Mouse (Mus musculus) ovary, postnatal 36 days (tissue): ENCODE results near the gene Sowaha.

ENCODE experiments used
- DNase-seq: peaks from one replicate; pipeline ENCODE4 v3.0.0; 2022; ENCODE audit warnings: low spot score, mixed read lengths

Gene Sowaha

DNA sequence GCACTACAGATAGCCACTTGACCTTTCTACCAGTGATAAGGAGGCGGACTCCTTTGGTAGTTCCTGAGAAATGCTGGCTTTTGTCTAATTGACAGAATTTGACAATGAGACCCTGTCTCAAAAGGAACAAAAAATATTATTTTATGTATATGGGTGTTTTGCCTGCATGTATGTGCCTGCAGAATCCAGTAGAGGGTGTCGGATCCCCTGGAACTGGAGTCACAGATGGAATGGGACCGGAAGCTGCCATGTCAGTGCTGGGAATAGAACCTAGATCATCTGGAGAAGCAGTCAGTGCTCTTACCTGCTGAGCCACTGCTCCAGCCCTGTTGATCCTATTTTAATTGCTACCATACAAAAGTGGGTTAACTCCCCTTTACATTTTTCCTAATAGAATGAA lies 7.4 kb downstream of the Sowaha start:
- no peak for DNase-seq

DNA sequence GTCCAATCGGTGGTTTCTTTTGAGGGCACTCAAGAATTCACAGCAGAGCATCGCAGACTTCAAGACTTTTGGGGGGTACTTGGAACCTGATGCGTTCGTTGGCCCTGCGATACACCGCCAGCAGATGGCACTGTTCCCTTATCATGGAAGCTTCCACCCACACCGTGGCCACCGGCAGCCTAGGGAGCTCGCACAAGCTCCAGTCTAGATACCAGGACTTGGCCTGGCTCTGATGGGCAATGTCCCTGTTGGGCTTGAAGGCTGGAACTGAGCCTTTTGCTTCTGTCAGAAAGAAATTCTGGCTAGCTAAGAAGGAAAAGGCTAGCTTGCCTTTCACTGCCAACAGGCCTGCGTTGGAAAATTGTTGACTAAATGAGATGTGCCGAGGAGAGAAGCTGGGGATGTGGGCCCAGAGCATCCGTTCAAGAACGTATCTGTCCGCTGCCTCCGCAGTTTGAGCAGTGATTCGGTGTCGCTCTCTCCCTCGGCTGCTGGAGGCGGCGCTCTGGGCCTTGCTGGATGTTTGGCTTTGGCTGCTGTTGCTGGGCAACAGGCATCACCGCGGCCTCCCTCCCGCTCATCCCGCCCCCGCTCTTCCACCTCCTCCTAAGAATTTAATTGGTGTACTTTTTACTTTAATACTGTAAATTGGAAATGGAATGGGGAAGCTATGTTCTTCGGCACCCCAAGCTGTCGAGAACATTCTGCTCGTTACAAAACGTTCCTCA lies 9.9 kb downstream of the Sowaha start, which contains the start of gene Gm9837:
Gene Gm9837 (minus strand): TSS at position 512 of the 728 bp plus-strand sequence.
- DNase-seq = peak; percentile 85

DNA sequence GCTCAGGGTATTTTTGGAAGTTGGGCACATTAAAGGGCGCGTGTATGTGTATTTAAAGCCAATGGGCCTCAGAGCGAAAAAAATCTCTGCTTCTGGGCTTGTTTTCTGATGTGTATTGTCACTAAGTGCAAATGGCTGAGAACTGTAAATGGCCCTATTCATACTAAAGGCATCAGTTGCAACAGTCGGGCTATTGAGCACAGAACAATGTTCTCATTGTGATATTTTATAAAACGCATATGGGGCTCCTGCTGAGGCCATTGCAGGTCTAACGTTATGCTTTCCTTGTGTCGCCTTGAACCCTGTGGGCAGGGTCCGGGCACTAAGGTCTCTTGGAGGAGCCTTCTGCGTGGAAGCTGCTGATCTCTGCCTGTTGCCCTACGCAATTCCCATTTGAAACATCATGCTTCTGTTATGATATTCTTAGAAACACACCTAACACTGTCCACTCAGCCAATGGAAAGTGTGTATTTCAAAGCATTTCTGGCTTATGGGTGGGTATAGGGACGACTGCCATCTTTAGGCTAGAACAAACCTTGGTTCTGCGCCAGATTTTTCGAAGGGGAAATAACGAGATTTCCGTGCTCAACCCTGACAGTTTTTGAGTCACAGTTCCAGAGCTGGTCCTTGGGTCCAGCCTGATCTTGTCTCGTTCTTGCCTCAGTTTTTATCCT lies 10.6 kb downstream of the Sowaha start:
- no peak for DNase-seq

DNA sequence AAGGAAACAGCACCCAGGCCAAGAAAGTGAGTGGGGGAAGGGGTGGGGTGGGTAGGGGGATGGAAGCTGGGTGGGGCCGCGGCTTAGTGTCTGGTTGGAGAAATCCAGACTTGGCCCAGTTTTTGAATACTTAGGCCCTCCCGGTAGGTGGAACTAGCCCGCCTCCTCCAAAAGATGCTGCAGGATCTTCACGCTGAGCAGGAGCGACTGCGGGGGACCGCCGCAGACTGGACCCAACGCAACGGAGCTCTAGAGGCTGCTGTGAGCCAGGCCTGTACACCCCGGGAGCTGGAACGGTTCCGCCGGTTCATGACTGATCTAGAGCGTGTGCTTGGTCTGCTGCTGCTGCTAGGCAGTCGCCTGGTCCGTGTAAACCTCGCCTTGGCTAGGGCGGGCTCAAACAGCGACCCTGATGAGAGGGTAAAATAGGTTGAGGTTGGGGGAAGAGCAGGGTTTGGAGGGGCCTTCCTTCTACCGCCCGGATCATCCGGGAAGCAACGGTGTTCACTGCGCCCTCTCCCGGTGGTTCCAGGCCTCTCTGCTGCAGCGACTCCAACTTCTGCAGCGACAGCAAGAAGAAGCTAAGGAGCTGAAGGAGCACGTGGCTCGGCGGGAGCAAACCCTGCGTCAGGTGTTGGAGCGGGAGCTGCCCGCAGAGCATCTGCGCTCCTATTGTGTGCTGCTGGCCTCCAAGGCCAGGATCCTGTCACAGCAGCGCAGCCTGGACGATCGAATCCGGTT lies 13.7 kb downstream of the Sowaha start:
- peak; percentile 74 for DNase-seq

DNA sequence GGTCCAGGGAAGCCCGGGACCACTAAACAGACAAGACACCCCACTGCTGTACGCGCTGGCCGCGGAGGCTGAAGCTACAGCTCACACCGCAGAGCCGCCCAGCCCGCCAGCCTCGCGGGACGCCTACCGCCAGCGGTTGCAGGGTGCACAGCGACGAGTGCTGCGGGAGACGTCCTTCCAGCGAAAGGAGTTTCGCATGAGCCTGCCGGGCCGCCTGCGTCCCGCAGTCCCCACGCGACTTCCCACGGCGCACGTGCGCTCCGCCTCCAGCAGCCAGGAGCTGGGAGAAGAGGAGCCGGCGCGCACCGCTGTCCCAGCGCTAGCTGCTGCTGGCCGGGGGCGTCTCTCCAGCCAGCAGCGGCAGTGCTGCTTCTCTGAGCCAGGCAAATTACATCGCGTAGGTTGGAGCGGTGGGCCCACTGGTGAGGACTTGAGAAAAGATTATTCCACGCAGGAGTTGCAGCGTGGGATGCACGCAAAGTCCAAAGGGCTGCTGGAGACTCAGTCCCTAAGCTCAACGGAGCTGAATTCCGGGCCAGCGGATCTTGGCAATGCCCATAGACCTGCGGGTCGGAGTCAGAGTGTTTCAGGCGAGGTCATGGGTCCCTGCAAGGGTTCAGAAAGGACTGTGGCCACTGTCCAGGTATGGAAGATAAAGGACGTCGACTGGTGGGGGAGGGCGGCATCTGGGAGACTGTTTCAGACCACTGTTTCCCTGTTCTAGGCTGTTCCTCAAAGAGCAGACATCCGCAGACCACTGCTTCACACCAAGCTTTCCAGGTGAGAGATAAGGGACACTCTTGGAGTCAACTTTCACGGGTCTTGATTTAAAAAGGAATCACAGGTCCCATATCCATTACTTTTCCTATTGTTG lies 16.3 kb downstream of the Sowaha start:
- no peak for DNase-seq

DNA sequence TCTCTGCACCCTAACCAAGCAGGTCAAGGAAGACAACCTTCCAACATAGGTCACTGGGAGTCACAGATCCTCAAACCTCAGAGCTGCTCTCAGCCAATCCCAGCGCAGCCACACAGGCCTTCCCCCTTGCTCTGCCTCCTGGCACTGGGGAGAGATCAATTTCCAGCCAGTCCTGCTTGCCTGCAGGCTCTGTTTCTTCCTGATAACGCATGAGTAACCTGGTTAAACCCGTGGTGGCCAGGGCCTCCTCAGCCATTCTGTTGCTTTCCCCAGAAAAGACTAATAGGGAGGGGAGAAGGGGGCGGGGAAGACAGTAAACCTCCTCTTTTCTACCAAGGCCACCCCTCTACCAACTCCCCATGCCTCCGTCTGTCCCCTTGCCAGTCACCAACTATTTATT lies 18.3 kb downstream of the Sowaha start:
- DNase-seq = no peak

DNA sequence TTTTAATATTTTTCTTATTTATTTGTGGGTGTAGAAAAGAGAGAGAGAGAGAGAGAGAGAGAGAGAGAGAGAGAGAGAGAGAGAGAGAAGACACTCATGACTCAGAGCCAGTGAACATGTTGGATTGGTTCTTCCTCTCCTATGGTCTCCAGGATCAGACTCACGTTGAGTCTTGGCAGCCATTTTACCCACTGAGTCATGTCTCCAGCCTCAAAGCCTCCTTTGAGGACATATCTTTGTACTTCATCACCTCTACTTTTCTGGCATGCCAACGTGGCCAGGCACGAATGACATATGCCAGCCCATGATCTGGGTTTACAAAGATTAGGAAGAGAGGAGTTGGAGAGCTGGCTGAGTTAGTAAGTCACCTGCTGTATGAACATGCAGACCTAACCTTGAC lies 19.9 kb downstream of the Sowaha start:
- no peak for DNase-seq

DNA sequence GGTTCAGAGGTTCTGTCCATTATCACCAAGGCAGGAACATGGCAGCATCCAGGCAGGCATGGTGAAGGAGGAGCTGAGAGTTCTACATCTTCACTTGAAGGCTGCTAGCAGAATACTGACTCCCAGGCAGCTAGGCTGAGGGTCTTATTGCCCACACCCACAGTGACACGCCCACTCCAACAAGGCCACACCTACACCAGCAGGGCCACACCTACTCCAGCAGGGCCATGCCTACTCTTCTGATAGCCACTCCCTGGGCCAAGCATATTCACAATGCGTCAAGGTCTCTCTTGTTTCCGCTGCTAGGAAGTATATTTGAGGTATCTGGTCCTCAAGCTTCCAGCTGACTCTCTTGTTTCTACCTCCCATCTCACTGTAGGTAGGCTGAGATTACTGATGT lies 21.1 kb downstream of the Sowaha start:
- DNase-seq = no peak

DNA sequence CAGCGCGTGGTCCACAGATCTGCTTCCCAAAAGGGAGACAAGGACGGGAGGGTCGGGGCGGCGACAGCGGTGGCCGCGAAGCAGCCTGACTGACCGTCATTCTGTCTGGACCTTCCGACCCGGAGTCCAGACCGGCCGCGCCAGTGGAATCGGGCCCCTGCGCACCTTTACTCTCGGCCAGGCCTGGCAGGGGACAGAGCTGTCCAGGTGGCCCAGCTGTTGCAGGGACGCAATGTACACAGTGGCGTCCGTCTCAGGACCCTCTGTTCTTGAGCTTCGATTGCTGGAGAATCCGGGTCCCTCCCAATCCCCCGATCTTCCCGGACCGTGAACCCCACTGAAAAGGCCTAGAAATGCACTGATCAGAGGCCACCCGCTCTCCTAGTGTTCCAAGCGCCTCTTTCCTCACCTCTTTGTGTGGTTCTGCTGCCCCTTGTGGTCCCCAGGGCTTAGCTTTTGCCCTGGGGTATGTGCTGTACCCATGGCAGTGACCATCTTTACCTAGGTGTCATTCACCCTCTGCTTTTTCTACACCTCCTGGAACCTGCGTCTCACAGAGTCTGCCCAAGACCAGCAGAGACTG lies 22.6 kb downstream of the Sowaha start:
- DNase-seq = peak; percentile 31

DNA sequence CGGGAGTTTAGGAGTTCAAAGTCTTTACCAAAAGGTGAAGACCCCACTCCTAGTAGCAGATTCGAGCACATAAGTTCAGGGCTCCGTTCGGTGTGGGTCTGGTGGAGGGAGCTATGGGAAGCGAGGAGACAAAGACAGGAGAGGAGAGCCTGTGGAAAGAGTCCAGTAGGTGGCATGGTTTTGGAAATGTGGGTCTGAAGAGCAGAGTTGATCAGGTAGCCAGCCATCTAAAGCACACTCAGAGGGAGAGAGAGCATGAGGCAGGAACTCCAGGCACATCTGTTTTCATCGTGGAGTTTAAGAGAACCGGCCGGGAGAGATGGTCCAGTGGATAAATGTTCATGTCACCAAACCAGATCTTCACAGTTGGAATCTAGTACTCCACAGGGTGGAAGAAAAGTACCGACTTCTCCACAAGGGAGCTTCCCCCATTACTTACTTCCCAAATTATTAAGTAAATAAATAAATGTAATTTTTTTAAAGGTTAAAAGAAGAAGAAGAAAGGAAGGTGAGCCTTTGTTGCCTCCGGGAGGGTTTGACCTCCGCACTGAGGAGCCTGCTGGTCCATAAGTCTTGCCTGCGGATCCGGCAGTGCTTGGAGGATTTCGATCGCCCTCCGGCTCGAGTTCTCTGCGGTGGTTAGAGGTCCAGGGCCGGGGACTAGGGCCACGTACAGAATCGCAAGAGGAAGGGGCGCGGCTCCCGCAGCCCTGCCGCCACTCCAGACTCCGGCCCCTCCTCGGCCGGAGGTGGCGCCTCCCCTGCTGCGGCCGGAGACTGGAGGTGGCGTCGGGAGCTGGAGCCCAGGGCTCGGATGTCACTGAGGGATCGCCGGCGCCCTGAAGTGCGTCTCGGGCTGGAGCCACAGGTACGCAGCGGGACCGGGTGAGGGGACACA lies 23.4 kb downstream of the Sowaha start, which contains the start of the genes Gm10447 and Shroom1:
Gene Gm10447 (minus strand): TSS at position 637 of the 898 bp plus-strand sequence.
Gene Shroom1 (plus strand): TSS at position 732 of the 898 bp plus-strand sequence.
- DNase-seq = peak; percentile 76

DNA sequence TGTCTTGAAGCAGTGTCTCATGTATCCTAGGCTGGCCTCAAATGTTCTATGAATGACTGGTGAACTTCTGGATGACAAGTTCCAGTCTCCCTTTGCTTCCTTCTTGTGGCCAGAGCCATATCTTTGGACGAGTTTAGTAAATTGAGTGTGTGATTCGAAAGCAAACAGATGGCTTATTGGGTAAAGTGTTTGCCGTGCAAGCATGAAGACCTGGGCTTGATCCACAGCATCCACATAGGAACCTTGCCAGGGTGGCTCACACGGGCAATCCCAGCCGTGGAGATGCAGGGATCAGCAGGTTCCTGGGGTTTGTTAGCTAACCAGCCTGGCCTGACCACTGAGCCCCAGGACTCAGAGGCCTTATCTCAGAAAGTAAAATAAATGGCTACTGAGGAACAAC lies 27.0 kb downstream of the Sowaha start:
- no peak for DNase-seq

DNA sequence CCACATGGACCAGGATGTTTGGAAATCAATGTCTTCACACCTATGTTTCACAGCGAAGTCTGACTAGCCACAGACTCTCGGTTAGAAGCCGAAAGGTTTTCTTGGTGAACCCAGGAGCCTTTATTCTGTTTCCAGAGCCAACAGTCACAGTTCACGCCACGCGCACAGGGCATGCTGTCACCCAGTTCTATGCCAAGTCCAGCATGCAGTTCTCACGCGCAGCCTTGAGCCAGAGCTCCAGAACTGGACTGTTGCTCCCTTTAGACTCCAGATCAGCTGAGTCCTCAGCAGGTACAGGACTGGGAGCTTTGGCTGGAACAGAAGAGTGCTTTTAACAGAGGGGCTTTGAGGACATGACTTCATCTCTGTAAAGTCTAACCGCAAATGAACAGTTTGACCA lies 27.7 kb downstream of the Sowaha start:
- DNase-seq = no peak

DNA sequence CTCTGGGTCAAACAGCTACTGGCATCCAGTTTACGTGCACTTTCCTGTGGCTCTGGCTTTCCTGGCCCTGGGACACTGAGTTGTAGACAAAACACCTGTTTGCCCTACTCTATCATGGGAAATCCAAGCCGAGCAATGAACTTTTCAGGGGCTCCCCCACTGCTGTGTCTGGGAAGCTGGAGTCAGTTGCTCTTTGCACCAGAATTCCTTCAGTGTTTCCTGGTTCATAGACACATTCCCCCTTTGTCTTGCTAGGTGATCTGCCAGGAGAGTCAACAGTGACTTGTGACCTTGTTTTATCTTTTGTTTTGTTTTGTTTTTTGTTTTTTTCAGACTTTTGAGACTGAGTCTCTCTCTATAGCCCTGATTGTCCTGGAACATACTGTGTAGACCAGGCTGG lies 28.7 kb downstream of the Sowaha start:
- no peak for DNase-seq

DNA sequence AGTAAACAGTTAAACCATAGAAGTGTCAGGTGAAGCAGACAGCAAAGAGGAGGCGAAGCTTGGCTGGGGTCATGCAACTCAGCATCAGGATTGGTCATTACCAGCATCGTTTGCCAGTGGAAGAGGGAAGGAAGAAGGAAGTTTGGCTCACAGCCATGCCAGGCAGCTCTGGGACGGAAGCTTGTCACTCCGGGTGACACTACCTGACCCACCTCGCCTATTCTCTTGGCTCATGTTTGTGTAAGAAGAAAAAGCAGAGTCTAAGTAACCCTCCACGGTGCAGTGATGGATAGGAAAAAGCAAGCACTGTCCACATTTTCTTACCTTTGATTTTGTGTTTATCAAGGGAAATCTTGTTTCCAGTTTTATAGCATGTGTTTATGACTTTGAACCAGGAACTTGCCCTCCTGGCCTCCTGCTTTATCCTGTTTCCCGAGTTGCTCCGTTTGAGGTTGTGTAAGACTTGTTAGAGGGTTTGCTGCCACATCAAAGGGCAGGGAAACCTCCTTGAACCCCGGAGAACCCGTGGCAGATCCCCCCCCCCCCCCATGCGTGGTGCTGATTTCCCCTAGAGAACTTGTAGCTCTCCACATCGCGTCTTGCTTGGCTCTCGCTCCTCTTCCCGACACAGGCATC lies 29.9 kb downstream of the Sowaha start:
- no peak for DNase-seq

DNA sequence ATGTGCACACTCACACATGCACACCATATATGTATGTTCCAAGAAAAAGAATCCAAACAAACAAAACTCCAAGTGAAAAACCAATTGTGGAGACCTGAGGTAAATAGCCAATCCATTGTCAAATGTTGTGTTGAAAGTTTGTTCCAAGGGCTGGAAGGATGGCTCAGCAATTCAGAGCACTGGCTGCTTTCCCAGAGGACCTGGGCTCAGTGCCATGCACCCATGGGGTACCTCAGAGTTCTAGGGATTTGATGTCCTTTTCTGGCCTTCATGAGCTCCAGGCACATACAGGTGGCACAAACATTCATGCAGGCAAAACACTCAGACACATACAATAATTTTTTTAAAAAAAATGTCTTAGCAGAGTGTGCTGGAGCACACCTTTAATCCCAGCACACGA lies 31.5 kb downstream of the Sowaha start:
- peak; percentile 53 for DNase-seq

DNA sequence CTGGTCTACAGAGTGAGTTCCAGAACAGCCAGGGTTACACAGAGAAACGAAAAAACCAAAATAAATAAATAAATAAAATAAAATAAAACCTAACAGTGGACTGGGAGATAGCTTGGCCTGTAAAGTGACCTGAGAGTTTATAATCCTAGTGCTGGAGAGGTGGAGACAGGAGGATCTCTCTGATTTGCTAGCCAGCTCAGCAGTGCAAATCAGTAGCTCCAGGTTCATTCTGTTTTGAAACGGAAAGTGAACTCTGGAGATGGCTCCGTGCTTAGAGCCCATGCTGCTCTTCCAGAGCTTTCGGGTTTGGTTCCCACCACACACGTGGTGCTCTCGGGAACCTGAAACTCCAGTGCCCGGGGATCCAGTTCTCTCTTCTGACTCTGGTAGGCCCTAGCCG lies 32.1 kb downstream of the Sowaha start:
- no peak for DNase-seq

DNA sequence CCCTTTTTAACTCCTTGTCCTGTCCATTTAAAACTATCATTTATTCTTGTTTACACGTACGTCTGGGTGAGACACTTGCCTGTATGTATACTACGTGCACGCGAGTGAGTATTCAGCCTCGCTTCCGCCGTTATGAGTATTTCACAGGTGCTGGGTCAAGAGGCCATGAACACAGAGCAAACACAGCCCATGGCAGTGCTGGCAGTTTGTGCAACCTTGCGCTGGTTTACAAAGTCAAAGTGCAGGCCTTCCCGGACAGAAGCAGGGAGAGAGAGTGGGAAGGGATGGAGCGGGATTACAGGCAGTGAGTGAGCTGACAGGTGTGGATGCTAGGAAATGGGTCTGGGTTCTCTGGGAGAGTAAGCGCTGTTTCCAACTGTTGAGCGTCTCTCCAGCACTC lies 33.9 kb downstream of the Sowaha start:
- DNase-seq = no peak

DNA sequence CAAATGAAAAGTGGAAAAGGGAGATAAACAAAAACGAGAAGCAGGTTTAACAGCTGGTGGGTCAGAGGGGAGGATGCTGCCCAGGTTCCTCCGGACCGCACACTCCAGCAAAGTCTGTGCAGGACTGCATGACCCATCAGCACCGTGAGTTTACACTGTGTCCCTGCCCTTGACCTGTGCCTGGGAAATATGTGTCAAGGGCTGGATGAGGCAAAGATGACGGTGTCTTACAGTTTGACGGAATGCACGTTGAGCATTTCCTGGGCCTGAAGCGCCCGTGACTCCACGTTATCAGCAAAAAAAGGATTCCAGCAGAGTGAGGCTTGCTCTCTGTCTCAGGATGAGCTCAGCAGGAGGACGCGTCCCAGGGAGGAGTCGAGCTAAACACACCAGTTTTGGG lies 34.5 kb downstream of the Sowaha start:
- no peak for DNase-seq

DNA sequence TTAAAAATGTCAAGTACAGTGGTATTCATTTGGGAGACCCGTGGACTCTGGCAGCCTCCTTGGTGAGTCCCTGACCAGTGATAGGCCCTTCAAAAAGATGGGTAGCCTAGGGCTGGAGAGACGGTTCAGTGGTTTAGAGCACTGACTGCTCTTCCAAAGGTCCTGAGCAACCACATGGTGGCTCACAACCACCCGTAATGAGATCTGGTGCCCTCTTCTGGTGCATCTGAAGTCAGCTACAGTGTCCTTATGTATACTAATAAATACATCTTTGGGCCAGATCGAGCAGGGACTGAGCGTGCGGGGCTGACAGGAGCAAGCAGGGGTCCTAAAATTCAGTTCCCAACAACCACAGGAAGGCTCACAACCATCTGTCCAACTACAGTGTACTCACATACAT lies 36.2 kb downstream of the Sowaha start:
- DNase-seq = no peak

DNA sequence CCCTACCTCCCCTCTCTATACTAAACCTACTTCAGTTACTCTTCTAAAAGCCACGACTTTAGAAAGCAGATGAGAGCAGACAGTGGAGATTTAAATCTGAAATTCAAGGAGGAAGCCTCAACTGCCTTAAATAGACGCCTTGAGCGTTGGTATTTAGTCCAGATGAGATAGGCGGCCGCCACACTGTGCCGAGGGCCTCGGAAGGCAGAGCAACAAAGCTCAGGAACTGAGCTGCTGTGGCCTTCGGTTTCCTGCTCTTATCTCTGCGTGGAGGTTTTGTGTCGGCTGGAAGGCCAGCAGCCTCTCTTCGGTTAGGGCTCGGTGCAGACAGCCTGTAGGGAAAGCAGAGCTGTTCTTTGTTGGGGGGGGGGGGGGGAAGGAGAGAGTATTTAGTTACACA lies 38.2 kb downstream of the Sowaha start:
- DNase-seq = peak; percentile 66
